Mouse (Mus musculus): ENCODE results near the gene Mup3.
"Not testable (repeated sequence)": the region's sequence is repeated elsewhere in the genome, so short reads cannot be mapped to it uniquely, and the experiment has no call there.

Mup3 gene

GRCm38 (mm10) chr4:62087241-62087640, at the start of gene Mup3:
TSS of gene Mup3 (minus strand) at chr4:62087342.
- DNase-seq (ENCODE audit: low read depth) = no peak

GRCm38 (mm10) chr4:62133706-62134105, 46.6 kb upstream of the Mup3 start:
- DNase-seq (ENCODE audit: low read depth) = no peak

- not testable (repeated sequence) for DNase-seq (ENCODE audit: low read depth)
These were observed 16.2 kb upstream of the Mup3 start for GRCm38 (mm10) chr4:62103366-62103765.

GRCm38 (mm10) chr4:62087953-62088352, 811 bp upstream of the Mup3 start:
- no peak for DNase-seq (ENCODE audit: low read depth)

- DNase-seq (ENCODE audit: low read depth) = no peak
These were observed 4.4 kb downstream of the Mup3 start for GRCm38 (mm10) chr4:62082755-62083154.

- no peak for DNase-seq (ENCODE audit: low read depth)
These were observed 12.0 kb downstream of the Mup3 start for GRCm38 (mm10) chr4:62075126-62075525.

GRCm38 (mm10) chr4:62054780-62055179, 32.4 kb downstream of the Mup3 start:
- not testable (repeated sequence) for DNase-seq (ENCODE audit: low read depth)

GRCm38 (mm10) chr4:62054058-62054457, 33.1 kb downstream of the Mup3 start, which contains the start of gene Mup20:
TSS of gene Mup20 (minus strand) at chr4:62054158.
- DNase-seq (ENCODE audit: low read depth) = not testable (repeated sequence)
